Mouse (Mus musculus): ENCODE measurements at regions not wholly inside any gene's neighbourhood (a gene's known extent, or its start where the extent isn't known, plus 50 kb on each side); places are given as distances from the start of the nearest gene placed in this dataset.

GRCm38 (mm10) chr9:61055392-61055791 is 261.1 kb downstream of the Uaca start:
- TF ChIP-seq IRF4 (IDR thresholded peaks at IDR 0.05; ENCODE audit: low read depth, low read length) (no peak), POLR2A (IDR thresholded peaks at IDR 0.05; ENCODE audit: low read depth, low read length) (no peak), PAX5 (IDR thresholded peaks at IDR 0.05; ENCODE audit: low read length) (no peak), CTCF (conservative IDR thresholded peaks at IDR 0.05 in 1 of 2, IDR thresholded peaks at IDR 0.05 in 1 of 2; ENCODE audit: low read depth in 2 of 2, low read length in 2 of 2) (no peak), EP300 (IDR thresholded peaks at IDR 0.05; ENCODE audit: low read length) (no peak), SMC3 (IDR thresholded peaks at IDR 0.05; ENCODE audit: low read depth, low read length) (no peak), ETS1 (conservative IDR thresholded peaks at IDR 0.05; ENCODE audit: low read depth, low read length) (no peak), MEF2A (IDR thresholded peaks at IDR 0.05; ENCODE audit: borderline replicate concordance, low read depth, low read length) (no peak), TBP (conservative IDR thresholded peaks at IDR 0.05; ENCODE audit: low read depth, low read length) (no peak)
